Mouse (Mus musculus) liver, adult (tissue): Measurements from ENCODE around the gene Efhd2.

Experiments
- GATA4 ChIP-seq: IDR thresholded peaks from 2 replicates; pipeline ENCODE4 v1.6.1; 2014; ENCODE audit warnings: mild to moderate bottlenecking, low read length; ENCODE audit not compliant: insufficient replicate concordance

Efhd2 gene

DNA sequence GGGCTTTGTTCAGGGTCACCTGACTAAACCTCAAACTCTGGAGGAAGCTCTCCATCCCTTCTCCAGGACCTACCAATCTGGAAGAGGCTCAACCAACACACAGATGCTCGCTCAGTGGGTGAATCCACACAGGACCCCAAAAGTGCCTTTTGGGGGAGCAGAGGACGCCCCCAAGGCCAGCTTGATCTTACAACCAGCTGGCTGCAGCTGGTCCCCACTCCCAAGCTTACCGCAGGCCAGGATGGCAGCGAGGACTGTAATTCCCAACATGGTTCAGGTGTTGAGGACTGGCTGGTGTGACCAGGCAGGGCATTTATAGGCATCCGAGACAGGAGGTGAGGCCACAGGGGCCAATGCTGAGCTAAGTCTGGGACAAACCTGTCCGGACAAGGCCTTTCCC lies 28.7 kb downstream of the Efhd2 start, which contains the start of gene Ctrc:
Ctrc (minus strand) TSS at position 361 of the 400 bp plus-strand sequence.
- no peak for TF ChIP-seq GATA4

DNA sequence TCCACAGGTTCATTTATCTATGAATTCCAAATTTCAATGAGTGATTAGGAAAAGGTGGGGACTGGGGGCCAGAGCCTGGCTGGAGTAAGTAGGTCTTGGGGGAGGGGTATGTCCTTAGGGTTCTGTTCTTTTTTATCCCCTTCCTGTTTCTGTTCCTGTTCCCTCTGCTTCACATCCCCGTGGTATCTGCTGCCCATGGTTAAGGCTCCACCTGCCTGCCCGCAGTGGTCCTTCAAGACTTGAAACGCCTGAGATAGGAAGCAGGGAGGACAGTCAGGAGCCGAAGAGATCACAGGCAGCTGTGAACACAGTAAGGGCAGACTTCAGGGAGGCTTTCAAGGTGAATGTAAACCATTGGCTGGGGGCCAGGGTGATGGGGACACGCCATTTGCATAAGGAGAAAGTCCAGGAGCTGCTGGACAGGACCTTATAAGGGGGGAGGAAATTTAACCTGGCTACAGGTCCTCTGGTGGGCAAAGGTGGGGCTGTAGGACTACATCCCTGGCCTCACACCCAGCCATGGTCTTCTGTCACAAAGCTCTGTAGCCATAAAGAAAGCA lies 40.1 kb downstream of the Efhd2 start:
- TF ChIP-seq GATA4: no peak

DNA sequence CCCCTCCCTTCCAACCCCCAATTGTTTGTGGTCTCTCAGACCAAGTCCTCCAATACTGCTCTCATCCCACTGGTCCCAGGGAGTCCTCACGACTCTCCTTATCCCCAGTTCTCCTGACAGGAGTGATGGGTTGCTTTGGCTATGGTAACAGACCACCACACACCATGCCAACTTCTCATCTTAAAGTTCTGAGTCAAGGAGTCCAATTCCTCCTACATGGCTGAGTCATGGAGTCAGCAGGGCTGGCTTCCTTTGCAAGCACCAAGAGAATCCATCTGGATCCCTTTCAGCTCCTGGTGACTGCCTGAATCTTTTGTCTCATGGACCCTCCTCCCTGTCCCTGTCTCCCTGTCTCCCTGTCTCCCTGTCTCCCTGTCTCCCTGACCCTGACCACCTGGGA lies 40.8 kb downstream of the Efhd2 start:
- no peak for TF ChIP-seq GATA4

DNA sequence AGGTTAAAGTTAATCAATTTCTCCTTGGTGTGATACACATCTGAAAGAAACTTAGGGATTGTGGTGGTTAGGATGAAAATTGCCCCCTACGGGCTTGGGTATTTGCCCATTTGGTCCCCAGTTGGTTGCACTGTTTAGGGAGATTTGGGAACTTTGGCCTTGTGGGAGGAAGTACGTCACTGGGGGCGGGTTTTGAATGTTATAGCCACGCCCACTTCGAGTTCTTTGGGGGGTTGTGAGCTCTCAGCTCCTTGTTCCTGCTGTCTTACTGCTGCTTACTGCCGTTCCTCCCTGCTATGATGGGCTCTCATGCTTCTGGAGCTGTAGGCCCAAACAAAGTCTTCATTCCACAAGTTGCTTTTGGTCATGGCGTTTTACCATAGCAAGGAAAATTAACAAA lies 43.4 kb downstream of the Efhd2 start:
- TF ChIP-seq GATA4: no peak

DNA sequence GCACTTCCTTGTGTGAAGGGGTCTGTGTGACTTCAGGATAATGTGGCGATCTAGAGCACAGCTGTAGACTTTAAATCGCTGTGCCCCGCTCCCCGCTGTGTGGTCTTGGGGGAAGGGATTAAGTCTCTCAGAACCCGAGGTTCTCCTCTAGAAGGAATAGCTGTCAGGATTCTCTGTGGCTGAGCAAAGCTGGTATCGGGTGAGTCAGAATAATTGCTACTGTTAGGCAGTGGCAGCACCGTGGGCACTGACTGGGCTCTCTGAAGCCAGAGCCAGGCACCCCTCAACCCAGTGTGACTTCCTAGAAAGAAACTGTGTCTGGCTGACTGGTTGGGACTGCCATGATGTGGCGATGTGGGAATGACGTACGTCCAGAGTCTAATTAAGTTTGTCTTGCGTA lies 44.3 kb downstream of the Efhd2 start:
- no peak for TF ChIP-seq GATA4

DNA sequence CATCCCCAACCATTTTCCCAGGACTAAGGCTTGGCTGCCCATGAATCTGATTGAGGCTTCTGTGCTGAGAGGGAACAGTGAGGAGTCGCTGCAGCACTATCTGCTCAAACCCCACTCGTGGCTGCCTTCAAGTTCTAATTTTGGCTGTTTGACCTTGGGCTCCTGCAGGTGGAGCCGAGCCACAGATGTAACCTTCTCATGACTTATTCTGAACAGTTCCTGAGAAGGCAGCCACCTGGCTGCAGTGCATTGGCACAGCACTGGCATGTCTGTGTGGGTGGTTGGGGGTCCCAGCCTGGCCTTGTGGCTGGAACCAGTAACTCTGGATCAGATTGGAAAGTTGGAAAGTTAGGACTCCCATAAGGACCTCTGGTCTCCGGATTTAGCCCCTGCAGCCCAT lies 46.5 kb downstream of the Efhd2 start:
- TF ChIP-seq GATA4: no peak

DNA sequence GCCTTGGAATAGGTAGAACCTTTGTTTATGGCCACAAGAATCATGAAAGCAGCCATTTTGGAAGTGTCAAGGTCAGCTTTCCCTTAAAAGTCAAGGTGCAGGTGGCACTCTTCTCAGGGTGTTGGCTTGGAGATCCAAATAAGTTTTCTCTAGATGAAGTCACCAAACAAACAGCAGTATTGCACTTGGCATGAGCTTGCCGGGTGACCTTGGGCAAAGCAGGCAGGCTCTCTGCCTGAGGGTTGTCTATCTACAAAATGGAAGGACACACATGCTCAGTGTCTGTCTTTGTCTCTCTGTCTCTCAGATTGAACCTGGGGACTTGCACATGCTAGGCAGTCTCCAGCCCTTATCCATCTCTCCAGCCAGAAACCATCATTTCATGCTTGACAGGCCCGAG lies 47.3 kb downstream of the Efhd2 start:
- no peak for TF ChIP-seq GATA4

DNA sequence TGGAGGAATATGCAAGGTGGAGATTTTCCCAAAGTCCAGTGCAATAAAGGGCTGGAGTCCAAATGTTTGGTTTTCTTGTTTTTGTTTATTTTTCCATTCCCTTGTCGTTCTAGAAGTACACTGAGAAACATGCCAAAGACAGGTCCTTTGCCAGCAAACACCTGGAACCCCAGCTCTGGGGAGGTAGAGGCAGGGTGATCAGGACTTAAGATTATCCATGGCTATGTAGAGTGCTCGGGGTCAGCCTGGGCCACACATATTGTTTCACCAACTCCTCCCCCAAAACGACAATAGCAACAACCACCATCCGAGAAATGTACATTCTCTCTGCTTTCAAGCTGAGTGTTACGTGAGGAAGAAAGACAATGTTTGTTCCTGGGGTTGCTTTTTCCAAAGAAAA lies 48.7 kb downstream of the Efhd2 start, which contains the start of gene Cela2a:
Cela2a (minus strand) TSS at position 101 of the 400 bp plus-strand sequence.
- no peak for TF ChIP-seq GATA4

DNA sequence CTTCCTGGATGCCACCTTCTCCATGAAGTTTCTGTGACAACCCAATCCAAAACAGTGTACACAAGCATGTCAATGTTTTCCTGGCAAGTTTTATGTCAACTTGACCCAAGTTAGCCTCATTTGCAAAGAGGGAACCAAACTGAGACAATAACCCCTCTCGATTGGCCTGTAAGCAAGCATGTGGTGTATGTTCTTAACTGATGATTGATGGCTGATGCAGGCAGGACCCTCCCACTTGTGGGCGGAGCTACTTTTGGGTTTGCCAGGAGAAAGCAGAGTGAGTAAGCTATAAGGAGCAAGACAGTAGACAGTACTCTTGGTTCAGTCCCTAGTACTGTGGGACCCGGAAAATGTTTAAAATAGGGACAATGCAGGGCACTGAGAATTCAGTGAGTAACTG lies 51.7 kb downstream of the Efhd2 start:
- TF ChIP-seq GATA4: no peak

DNA sequence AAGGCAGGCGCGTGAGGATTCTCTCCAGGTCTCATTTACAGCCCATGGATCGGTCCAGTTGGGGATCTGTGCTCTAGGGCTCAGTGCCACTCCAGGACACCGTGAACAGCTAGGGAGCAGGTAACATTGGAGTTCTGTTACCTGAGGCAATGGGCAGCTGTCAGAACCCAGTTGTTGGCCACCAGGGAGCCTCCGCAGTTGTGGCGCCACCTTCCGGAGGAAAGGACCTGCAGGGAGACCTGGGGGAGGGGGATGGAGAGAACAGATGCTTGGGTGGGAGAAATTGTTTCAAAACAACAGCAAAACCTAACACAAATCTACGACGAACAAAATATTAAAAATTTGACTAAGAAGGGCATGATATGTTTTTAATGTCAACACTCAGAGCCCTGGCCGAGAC lies 52.6 kb downstream of the Efhd2 start:
- no peak for TF ChIP-seq GATA4

DNA sequence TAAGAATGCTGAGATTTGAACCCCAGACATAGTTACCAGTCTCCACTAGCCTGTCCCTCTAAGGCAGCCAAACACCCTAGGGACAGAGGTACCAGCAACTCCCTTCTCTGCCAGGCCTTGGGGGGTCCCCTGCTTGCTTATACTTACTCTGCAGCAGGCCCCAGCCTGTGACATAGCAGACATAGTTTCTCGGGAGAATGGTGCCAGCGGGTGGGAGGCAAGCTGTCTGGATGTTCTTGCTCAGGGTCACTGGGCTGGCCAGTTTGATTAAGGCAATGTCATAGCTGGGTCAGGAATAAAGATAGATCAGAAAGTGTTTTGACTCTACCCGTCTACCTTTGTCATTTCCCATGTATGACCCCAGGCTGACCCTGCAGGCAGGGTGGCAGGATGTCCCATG lies 53.5 kb downstream of the Efhd2 start:
- TF ChIP-seq GATA4: no peak

DNA sequence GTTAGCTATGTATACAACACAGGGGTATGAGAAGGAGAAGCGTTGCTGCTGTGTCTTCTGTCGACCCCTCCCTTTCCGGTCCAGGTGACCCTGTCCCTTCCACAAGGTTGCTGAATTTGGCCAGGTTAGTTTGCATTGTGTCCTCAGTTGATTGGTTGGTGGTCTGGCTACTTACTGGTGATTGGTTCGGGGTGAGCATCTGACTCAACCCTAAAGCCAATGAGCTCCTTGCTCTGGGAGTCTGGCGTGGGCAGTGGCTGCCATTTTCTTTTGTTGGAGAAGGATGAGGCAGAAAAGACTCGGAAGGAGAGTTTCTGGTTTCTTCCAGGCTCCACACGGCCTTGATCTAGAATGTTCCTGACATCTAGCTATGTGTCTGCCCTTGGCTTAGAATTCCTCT lies 55.4 kb downstream of the Efhd2 start:
- no peak for TF ChIP-seq GATA4

DNA sequence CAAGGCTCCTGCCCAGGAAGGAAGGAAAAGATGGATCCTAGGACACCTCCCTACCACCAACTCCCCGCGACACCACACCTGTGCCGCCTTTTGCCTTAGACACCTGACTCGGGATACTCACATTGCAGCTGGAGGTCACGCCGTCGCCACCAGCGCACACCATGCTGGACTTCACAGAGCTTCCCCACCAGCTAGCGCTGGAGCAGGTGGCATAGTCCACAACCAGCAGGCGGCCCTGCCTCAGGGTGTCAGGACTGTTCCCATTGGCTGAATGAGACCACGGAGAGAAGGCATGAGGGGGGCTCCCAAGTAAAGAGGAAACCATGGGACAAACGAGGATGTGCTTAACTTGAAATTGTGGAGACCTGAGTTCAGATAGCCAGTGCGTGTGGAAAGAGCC lies 55.9 kb downstream of the Efhd2 start:
- no peak for TF ChIP-seq GATA4

DNA sequence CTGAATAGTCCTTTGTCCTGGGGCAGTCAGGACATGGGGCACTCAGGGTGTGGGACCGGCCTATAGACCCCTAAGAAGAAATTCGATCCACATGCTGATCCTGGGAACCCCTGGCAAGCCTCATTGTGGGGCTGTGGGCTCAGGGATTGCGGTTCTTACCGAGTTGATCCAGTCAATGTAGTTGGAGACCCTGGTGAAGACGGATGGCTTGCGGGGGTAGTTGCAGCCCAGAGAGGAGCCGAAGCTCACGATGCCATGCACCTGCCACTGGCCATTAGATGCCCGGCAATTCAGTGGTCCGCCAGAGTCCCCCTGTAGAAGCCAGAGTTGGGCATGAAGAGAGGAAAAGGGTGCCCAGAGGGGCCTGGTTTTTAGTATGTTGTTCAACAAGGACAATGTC lies 57.0 kb downstream of the Efhd2 start:
- TF ChIP-seq GATA4: no peak

DNA sequence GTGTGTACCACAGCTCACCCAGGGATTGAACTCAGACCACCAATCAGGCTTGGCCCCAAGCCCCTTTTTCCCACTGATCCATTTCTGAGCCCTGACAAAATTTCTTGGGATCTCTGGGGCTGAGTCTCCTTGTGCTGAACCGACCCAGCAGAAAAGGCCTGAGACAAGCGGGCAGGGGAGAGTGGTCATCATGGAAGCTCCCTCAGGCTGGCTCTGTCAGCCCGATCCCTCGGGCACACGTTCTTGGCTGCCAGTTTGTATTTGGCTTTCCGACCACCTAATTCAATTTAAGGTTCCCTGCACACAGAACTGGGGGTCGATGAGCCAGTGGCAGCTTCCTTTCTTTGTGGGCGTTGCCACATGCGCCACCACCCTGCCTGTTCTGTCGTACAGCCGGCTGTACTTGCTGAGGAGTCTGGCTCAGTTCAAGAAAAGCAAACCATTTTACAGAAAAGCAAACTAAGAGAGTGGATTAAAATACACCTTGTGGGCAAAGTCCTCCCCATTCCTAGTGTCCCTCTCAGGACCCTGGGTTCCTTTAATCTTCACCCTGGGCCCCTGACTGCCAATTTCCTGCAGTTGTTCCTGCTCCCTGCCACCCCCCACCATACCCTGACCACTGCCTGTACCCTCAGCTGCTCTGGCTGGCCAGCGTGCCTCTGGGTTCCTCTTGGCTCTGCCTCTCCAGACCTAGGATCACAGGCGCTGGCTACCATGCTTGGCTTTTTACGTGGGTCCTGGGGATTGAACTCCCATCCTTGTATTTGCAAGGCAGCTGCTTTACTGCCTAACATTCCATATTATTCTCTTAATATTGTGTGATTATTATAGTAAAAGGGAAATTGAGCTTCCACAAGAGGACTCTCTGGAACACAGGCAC lies 57.7 kb downstream of the Efhd2 start:
- no peak for TF ChIP-seq GATA4

DNA sequence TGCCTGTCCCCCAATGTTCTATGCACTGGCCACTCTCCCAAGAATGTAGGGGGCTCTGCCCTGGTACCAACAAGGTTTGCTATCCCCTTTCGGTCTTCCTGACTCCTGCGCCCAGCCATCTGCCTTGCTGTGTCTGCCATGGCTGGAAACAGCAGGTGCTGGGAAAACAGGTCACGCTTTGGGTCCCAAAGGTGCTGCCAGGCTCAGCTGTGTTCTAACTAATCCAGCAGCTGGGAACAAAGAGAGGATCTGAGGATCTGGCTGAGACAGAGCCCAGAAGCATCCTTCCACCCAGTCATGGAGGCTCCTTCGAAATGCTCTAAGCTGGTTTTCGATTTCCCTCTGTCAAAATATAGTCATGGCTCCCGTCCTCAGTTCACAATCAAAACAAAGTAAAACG lies 58.5 kb downstream of the Efhd2 start:
- TF ChIP-seq GATA4: no peak

DNA sequence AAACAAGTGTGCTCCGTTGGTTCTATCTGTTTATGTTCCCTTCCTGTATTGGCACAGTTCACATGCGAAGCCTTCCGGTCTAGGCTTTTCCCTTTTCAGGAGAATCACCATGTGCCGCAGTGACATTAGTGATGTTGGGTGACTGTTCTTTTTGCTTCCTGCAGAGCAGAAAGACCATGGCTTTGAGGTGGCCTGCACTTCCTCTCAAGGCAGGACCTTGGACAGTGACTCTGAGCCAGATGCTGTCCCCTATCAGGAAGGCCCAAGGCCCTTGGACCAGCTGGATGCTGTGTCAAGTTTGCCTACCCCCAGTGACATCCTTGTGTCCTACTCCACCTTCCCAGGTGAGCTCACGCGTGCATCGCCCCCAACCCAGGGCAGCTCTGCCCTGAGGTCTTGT lies 63.3 kb downstream of the Efhd2 start:
- no peak for TF ChIP-seq GATA4
